Mouse (Mus musculus) neutrophil, adult 5-6 weeks (primary cell): ENCODE results near the gene Cd300ld5. TPM values are rescaled to one million over a fixed set of nuclear protein-coding genes. Genes with fewer than 3 reads are reported as not detected.
"Not testable (repeated sequence)": the region's sequence is repeated elsewhere in the genome, so short reads cannot be mapped to it uniquely, and the experiment has no call there.

Experiments
- ATAC-seq: fragments of 151-379, 151-347 bp; 2 replicates; pipeline ENCODE4 v1.8.0; 2017; ENCODE audit warnings: mild to moderate bottlenecking, moderate TSS enrichment; ENCODE audit not compliant: insufficient number of reproducible peaks, poor library complexity, low FRiP score, severe bottlenecking; ENCODE audit errors: extremely low read depth
- total RNA-seq: library from RNA; stranded (forward); fragments of 200-1000 nt; gene quantifications from 2 replicates; pipeline ENCODE4 v1.2.3, GENCODE M21; 2017

The Cd300ld5 gene
- total RNA-seq, result not detected in 2 replicates

GRCm38 (mm10) chr11:115037669-115038068, at the start of gene Cd300ld5:
TSS of gene Cd300ld5 (minus strand) at chr11:115037769.
- not testable (repeated sequence) for ATAC-seq

DNA sequence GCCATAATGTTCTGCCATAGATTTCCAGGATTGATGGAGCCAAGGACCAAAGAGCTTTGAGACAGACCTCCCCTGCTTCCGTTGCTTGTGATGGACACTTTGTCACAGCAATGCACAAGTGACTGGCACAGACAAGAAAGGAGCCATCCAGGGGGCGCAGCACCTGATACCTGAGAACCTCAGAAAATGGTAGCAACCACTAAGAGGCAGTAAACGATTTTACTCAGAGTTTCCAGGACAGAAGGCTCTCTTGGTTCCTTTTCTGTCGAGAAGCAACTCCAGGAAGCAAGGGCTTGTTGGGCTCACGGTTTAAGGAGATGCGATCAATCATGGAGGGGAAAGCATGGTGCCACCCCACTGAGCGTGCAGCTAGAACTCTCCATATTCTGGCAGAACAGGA, 48.6 kb upstream of the Cd300ld5 start:
- ATAC-seq, result no peak

DNA sequence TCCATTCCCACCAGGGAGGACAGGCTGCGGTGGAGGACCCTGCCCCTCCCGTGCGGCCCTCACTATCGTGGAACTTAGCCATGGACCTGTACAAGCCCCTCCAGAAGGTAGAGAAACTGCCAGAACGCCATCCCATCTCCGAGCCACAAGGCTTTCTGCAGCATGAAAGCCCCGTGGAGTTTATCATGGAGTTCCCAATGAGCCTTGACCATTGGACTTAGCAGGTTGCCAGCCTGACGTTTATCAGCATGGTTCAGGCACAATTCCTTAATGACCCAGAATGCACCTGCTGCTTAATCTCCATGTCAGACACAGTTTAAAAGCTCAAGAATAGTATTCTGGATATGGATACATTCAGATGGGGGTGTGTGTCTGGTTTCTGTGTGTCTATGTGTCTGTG, 47.5 kb upstream of the Cd300ld5 start:
- ATAC-seq, result no peak

GRCm38 (mm10) chr11:115084595-115084994, 47.0 kb upstream of the Cd300ld5 start:
- ATAC-seq, result no peak

GRCm38 (mm10) chr11:115083376-115084139, 46.0 kb upstream of the Cd300ld5 start:
- peak; percentile 58; the same call in 1 of the 2 replicates for ATAC-seq

DNA sequence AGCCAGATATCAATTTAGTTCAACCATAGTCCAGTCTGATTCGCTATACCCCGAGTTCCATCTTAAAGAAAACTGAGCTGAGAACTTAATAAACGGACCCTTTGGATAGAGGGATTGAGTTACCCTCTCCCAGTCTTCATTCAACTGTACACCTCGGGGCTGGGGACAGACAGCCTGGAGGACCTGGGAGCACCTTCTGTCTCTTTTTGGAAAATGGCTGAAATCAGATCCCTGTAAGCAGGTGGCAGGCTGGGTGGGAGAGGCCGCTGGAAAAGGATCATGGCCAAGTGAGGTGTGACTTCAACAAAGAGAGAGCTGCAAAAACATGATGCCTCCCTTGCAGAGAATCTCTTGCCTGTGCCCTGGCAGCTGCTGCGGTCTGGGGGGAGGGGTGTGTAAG, 44.6 kb upstream of the Cd300ld5 start:
- ATAC-seq, result no peak

- ATAC-seq, result no peak
These were observed 43.8 kb upstream of the Cd300ld5 start for GRCm38 (mm10) chr11:115081373-115081772.

DNA sequence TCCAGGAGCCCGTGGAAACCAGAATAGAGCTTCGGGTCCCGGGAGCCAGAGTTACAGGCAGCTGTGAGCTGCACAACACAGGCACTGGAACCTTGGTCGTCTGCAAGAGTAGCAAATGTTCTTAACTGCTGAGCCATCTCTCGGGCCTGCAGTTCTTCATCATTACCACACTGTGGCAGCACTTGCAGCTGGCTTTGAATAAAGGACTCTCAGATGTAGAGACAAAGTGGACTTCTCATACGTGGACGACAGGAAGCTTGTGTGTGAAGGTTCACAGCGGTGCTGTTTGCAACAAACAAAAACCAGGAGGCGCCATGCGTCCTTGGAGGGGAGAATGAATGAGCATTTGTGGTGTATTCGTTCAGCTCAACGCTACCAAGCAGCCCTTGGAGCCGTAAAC, 43.3 kb upstream of the Cd300ld5 start:
- ATAC-seq, result peak; percentile 66

- ATAC-seq, result no peak
These were observed 41.1 kb upstream of the Cd300ld5 start for GRCm38 (mm10) chr11:115078680-115079079.

GRCm38 (mm10) chr11:115077436-115077835, 39.9 kb upstream of the Cd300ld5 start:
- ATAC-seq, result no peak

- ATAC-seq, result no peak
These were observed 38.3 kb upstream of the Cd300ld5 start for GRCm38 (mm10) chr11:115075859-115076258.

- no peak for ATAC-seq
These were observed 37.8 kb upstream of the Cd300ld5 start for GRCm38 (mm10) chr11:115075407-115075806.

GRCm38 (mm10) chr11:115073002-115073401, 35.4 kb upstream of the Cd300ld5 start:
- no peak for ATAC-seq

DNA sequence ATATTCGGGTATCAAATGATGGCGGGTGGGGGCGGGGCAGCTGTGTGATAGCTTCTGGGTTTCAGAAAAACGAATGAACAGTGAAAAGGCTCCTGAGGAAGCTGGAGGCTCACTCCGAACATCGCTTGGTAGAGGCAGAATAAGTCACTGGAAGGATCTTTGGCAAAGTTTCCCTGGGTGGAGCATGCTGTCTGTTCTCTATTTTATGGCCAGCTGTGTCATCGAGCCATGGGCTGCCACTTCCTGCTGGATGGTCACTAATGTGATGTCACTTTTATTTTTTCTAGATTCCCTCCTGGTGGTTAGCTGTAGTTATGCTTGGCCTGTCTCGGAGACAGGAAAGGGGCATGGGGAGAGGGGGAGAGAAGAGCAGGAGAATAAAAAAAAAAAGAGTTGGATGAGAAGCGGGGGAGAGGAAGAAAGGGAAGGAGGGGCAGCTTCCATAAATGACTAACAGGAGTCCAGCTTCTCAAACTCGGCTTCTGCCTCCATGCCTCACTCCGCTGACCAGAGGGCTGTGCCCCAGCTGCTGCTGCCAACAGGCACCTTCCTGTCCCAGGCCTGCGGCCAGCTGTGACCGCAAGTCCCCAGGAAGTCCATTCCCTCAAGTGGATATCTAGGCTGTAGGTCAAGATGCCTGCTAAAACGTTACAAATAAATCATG, 34.2 kb upstream of the Cd300ld5 start:
- ATAC-seq, result no peak

DNA sequence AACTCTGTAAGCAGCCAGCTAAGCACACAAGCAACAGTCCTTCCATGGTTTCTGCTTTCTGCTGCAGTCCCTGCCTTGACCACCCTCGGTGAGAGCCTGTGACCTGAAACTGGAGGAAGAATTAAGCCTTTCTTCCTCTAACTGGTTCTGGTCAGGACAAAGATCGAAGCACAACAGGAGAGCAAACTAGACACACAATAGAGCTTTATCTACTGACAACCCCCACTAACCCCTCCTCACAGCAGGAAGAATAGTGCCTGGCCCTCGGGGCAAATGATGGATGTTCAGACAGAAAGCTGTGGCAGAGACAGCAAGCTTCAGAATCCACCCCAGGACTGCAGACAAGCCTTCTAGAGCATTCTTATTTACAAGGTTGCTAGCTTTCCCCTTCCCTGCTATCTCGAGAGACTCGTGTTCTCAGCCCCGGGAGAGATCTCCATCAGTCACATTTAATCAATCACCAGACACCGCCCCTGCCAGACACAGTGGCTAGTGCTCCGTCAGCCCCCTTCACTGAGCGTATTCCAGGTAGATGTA, 33.5 kb upstream of the Cd300ld5 start:
- ATAC-seq, result no peak

GRCm38 (mm10) chr11:115066768-115067167, 29.2 kb upstream of the Cd300ld5 start:
- no peak for ATAC-seq

DNA sequence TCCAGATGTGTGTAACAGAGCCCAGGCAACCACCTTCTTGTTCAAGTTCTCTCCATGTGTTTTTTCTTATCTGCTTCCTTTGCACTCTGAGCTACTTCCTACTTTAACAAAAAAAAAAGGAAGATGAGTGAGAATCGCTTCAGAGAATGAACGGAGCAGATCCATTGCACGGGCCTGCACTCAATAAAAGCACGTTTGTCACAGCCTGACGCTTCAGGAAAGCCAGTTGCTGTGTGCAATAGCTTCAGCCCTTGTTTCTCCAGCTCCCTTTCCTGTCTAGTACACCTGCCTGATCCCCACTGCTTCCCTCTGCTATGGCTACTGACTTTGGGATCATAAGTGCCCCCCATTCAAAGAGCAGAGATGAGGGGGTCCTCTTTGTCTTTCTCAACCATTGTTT, 24.5 kb upstream of the Cd300ld5 start, which contains the start of gene Cd300e:
Gene Cd300e (minus strand): TSS at position 101 of the 400 bp plus-strand sequence.
- ATAC-seq, result no peak

DNA sequence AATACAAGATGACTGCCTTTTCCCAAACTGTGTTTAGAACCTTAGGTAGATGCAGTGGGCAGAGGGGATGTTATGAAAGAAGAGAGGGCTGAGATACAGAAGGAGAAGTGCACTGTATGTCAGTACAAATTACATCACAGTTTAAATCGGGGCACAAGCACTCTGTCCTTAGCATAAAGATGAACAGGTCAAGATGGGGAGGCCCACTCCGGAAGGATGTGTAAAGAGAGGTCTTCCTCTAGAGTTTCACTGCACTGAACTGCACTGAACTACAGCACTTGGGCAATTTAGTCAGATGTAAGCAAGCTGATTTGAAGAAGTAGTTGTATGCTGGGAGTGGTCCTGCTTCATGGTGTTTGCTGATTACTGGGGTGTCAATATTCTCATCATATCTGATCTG, 22.2 kb upstream of the Cd300ld5 start:
- no peak for ATAC-seq

DNA sequence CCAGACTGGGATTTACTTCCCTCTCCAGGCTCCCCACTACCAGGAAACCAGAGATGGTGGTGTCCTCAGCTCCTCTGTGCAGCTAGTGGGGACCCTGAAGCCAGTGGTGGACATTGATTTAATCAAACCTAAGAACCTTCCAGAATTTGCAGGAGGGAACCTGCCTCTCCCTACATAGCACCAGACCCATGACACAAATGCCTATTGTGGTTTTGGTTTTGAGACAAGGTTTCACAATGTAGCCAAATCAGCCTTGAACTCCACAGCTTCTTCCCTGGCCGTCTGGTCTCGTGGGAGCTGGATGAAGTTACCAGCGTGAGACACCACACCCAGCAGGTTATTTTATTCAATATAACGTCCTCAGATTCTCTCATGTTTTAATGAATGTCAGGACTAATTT, 21.1 kb upstream of the Cd300ld5 start:
- no peak for ATAC-seq

DNA sequence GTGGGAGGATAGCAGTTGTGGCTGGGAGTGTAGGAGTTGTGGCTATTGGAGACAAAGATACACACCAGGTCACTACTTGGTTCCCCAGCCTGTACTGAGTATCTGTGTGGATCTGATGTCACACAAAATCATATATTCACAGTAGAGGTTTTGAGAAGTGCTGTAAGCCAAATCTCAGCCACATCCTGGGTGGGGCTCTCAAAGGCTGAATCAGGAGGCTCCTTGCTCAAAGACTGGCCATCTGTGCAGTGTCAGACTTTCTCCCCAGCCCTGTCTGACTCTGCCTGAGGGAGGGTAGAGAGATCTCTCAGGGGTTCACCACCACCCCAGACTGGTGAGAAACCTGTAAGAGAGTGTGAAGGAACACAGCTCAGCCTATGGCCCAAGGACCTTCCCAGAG, 17.0 kb upstream of the Cd300ld5 start:
- no peak for ATAC-seq
